Mouse (Mus musculus): ENCODE measurements around the gene Capn15.

- no peak for TF ChIP-seq CTCF (IDR thresholded peaks at IDR 0.05)
- no peak for TF ChIP-seq EP300 (IDR thresholded peaks at IDR 0.05; ENCODE audit: insufficient read depth, low read depth, low read length)
- no peak for TF ChIP-seq POLR2A (IDR thresholded peaks at IDR 0.05; ENCODE audit: insufficient read depth, low read depth, low read length)
Observed at GRCm38 (mm10) chr17:26003864-26004263, 18.3 kb upstream of the Capn15 start.

Measured in heart, adult 2 months (tissue).